Mouse (Mus musculus): ENCODE data around the gene Mthfd2l. TPM values are rescaled to one million over a fixed set of nuclear protein-coding genes. Genes with fewer than 3 reads are reported as not detected.

Mthfd2l gene
- polyA plus RNA-seq, 1 experiment from 2014 or later, result 61.7 TPM

- 84% methylated on average over 8 of the region's 8 CpGs for WGBS
- Histone ChIP-seq H3K9me3 (no peaks in the 10 kb centered on the region), H3K4me1 (replicated peaks) (no peaks in the 10 kb centered on the region), H3K4me2 (no peak overlapping the region), H3K27ac (replicated peaks) (no peak overlapping the region), H3K9ac (no peak overlapping the region), H3K36me3 (0 out of 2 replicates have a peak, but pooled peaks cover 3% of the 10 kb centered on the region), H3K4me3 (no peak overlapping the region), H3K27me3 (no peaks in the 10 kb centered on the region)
- ATAC-seq (ENCODE audit: low FRiP score, low read depth), result no peak
Observed at GRCm38 (mm10) chr5:90952731-90953481, 22.0 kb downstream of the Mthfd2l start.

- H3K4me3 ChIP-seq, result no peak overlapping the region
- H3K36me3 ChIP-seq, result peaks cover 6% of the 10 kb centered on the region; the same call in 1 of the 2 replicates
- ATAC-seq (ENCODE audit: low FRiP score, low read depth), result no peak
- H3K9ac ChIP-seq, result no peak overlapping the region
- H3K27ac ChIP-seq (replicated peaks), result no peak overlapping the region
- 72% methylated on average over 4 of the region's 4 CpGs for WGBS
- H3K4me1 ChIP-seq (replicated peaks), result no peaks in the 10 kb centered on the region
- H3K27me3 ChIP-seq, result no peaks in the 10 kb centered on the region
- no peak overlapping the region for H3K4me2 ChIP-seq
- no peaks in the 10 kb centered on the region for H3K9me3 ChIP-seq
Observed at GRCm38 (mm10) chr5:90964316-90964715, 33.4 kb downstream of the Mthfd2l start.

- H3K36me3 ChIP-seq, result peaks cover 6% of the 10 kb centered on the region; the same call in 1 of the 2 replicates
- H3K4me3 ChIP-seq, result no peak overlapping the region
- no peak overlapping the region for H3K27ac ChIP-seq (replicated peaks)
- H3K4me1 ChIP-seq (replicated peaks), result no peaks in the 10 kb centered on the region
- H3K9me3 ChIP-seq, result no peaks in the 10 kb centered on the region
- WGBS, result 88% methylated on average over 4 of the region's 4 CpGs
- H3K9ac ChIP-seq, result no peak overlapping the region
- ATAC-seq (ENCODE audit: low FRiP score, low read depth), result no peak
- no peaks in the 10 kb centered on the region for H3K27me3 ChIP-seq
- H3K4me2 ChIP-seq, result no peak overlapping the region
Observed at GRCm38 (mm10) chr5:90964764-90965163, 33.8 kb downstream of the Mthfd2l start.

- whole genome bisulfite sequencing, result 59% methylated on average over 4 of the region's 4 CpGs
- no peak overlapping the region for H3K4me3 ChIP-seq
- peaks cover 6% of the 10 kb centered on the region; the same call in 1 of the 2 replicates for H3K36me3 ChIP-seq
- H3K4me2 ChIP-seq, result no peak overlapping the region
- ATAC-seq (ENCODE audit: low FRiP score, low read depth), result no peak
- H3K27me3 ChIP-seq, result no peaks in the 10 kb centered on the region
- H3K9ac ChIP-seq, result no peak overlapping the region
- H3K4me1 ChIP-seq (replicated peaks), result no peaks in the 10 kb centered on the region
- H3K27ac ChIP-seq (replicated peaks), result no peak overlapping the region
- H3K9me3 ChIP-seq, result no peaks in the 10 kb centered on the region
Observed at GRCm38 (mm10) chr5:90965386-90965785, 34.5 kb downstream of the Mthfd2l start.

- no peak overlapping the region for H3K4me3 ChIP-seq
- H3K4me2 ChIP-seq, result no peak overlapping the region
- H3K4me1 ChIP-seq (replicated peaks), result no peaks in the 10 kb centered on the region
- no peak overlapping the region for H3K27ac ChIP-seq (replicated peaks)
- no peaks in the 10 kb centered on the region for H3K9me3 ChIP-seq
- 0 out of 2 replicates have a peak, but pooled peaks cover 11% of the 10 kb centered on the region for H3K36me3 ChIP-seq
- ATAC-seq (ENCODE audit: low FRiP score, low read depth), result 0 out of 2 replicates have a peak, but pooled peaks have one; percentile 34
- no peak overlapping the region for H3K9ac ChIP-seq
- no peaks in the 10 kb centered on the region for H3K27me3 ChIP-seq
- 76% methylated on average over 4 of the region's 4 CpGs for WGBS
Observed at GRCm38 (mm10) chr5:90977244-90977643, 46.3 kb downstream of the Mthfd2l start.

GRCm38 (mm10) chr5:90980297-90980696, 49.4 kb downstream of the Mthfd2l start:
- Histone ChIP-seq H3K4me1 (replicated peaks) (no peaks in the 10 kb centered on the region), H3K27me3 (no peaks in the 10 kb centered on the region), H3K4me3 (no peak overlapping the region), H3K4me2 (no peak overlapping the region), H3K27ac (replicated peaks) (no peak overlapping the region), H3K36me3 (0 out of 2 replicates have a peak, but pooled peaks cover 8% of the 10 kb centered on the region), H3K9ac (no peak overlapping the region), H3K9me3 (no peaks in the 10 kb centered on the region)
- no peak for ATAC-seq (ENCODE audit: low FRiP score, low read depth)
- 83% methylated on average over 7 of the region's 7 CpGs for WGBS

- H3K4me2 ChIP-seq, result no peak overlapping the region
Observed at GRCm38 (mm10) chr5:90987605-90988004, 56.7 kb downstream of the Mthfd2l start.

GRCm38 (mm10) chr5:90988149-90988548, 57.2 kb downstream of the Mthfd2l start:
- no peaks in the 10 kb centered on the region for H3K9me3 ChIP-seq
- WGBS, result 85% methylated on average over 3 of the region's 3 CpGs
- no peak overlapping the region for H3K27ac ChIP-seq (replicated peaks)
- ATAC-seq (ENCODE audit: low FRiP score, low read depth), result no peak
- H3K9ac ChIP-seq, result no peak overlapping the region
- no peaks in the 10 kb centered on the region for H3K27me3 ChIP-seq
- H3K4me3 ChIP-seq, result no peak overlapping the region
- no peaks in the 10 kb centered on the region for H3K4me1 ChIP-seq (replicated peaks)
- 0 out of 2 replicates have a peak, but pooled peaks cover 8% of the 10 kb centered on the region for H3K36me3 ChIP-seq
- no peak overlapping the region for H3K4me2 ChIP-seq

More at GRCm38 (mm10) chr5:90987605-90988004, 56.7 kb downstream of the Mthfd2l start:
- H3K4me1 ChIP-seq (replicated peaks), result no peaks in the 10 kb centered on the region
- WGBS, result 74% methylated on average over 5 of the region's 5 CpGs
- 0 out of 2 replicates have a peak, but pooled peaks cover 8% of the 10 kb centered on the region for H3K36me3 ChIP-seq
- H3K9ac ChIP-seq, result no peak overlapping the region
- no peaks in the 10 kb centered on the region for H3K9me3 ChIP-seq
- no peaks in the 10 kb centered on the region for H3K27me3 ChIP-seq
- H3K4me3 ChIP-seq, result no peak overlapping the region
- no peak overlapping the region for H3K27ac ChIP-seq (replicated peaks)
- ATAC-seq (ENCODE audit: low FRiP score, low read depth), result no peak

GRCm38 (mm10) chr5:90988592-90988991, 57.7 kb downstream of the Mthfd2l start:
- Histone ChIP-seq H3K9ac (no peak overlapping the region), H3K4me2 (no peak overlapping the region), H3K27ac (replicated peaks) (no peak overlapping the region), H3K36me3 (0 out of 2 replicates have a peak, but pooled peaks cover 8% of the 10 kb centered on the region), H3K9me3 (no peaks in the 10 kb centered on the region), H3K4me3 (no peak overlapping the region), H3K27me3 (no peaks in the 10 kb centered on the region), H3K4me1 (replicated peaks) (no peaks in the 10 kb centered on the region)
- WGBS, result 88% methylated on average over 4 of the region's 4 CpGs
- ATAC-seq (ENCODE audit: low FRiP score, low read depth), result no peak

- ATAC-seq (ENCODE audit: low FRiP score, low read depth), result no peak
- H3K4me1 ChIP-seq (replicated peaks), result no peaks in the 10 kb centered on the region
Observed at GRCm38 (mm10) chr5:90999942-91000341, 69.0 kb downstream of the Mthfd2l start.

GRCm38 (mm10) chr5:91015216-91015615, 84.3 kb downstream of the Mthfd2l start:
- Histone ChIP-seq H3K27ac (replicated peaks) (no peak overlapping the region), H3K27me3 (no peaks in the 10 kb centered on the region), H3K4me2 (no peak overlapping the region), H3K9ac (no peak overlapping the region), H3K4me3 (no peak overlapping the region), H3K36me3 (no peaks in the 10 kb centered on the region), H3K4me1 (replicated peaks) (no peaks in the 10 kb centered on the region), H3K9me3 (no peaks in the 10 kb centered on the region)
- WGBS, result 87% methylated on average over 10 of the region's 10 CpGs
- no peak for ATAC-seq (ENCODE audit: low FRiP score, low read depth)

More at GRCm38 (mm10) chr5:90999942-91000341, 69.0 kb downstream of the Mthfd2l start:
- Histone ChIP-seq H3K27me3 (no peaks in the 10 kb centered on the region), H3K36me3 (no peaks in the 10 kb centered on the region), H3K9ac (no peak overlapping the region), H3K27ac (replicated peaks) (no peak overlapping the region), H3K4me3 (no peak overlapping the region), H3K4me2 (no peak overlapping the region), H3K9me3 (no peaks in the 10 kb centered on the region)
- WGBS, result 94% methylated on average over 8 of the region's 8 CpGs

GRCm38 (mm10) chr5:91023114-91023513, 92.2 kb downstream of the Mthfd2l start:
- Histone ChIP-seq H3K4me1 (replicated peaks) (no peaks in the 10 kb centered on the region), H3K36me3 (no peaks in the 10 kb centered on the region), H3K9ac (no peak overlapping the region), H3K27me3 (no peaks in the 10 kb centered on the region), H3K4me3 (no peak overlapping the region), H3K9me3 (no peaks in the 10 kb centered on the region), H3K4me2 (no peak overlapping the region), H3K27ac (replicated peaks) (no peak overlapping the region)
- 91% methylated on average over 8 of the region's 8 CpGs for WGBS
- no peak for ATAC-seq (ENCODE audit: low FRiP score, low read depth)
